Mouse (Mus musculus) heart, adult 2 months (tissue): ENCODE data around the gene Tmem186.

Experiments used
- CTCF ChIP-seq: fragments of 200-600 bp; IDR thresholded peaks from 2 replicates; pipeline ENCODE4 v1.8.1; 2022; ENCODE audit warnings: antibody characterized with exemption, mild to moderate bottlenecking, moderate library complexity
- EP300 ChIP-seq: fragments of 200-500 bp; IDR thresholded peaks from 2 replicates; pipeline ENCODE4 v1.6.1; 2011; ENCODE audit warnings: low read depth, low read length, control low read depth; ENCODE audit not compliant: insufficient read depth
- POLR2A ChIP-seq: fragments of 200-500 bp; IDR thresholded peaks from 2 replicates; pipeline ENCODE4 v1.6.1; 2011; ENCODE audit warnings: mild to moderate bottlenecking, low read depth, low read length, control low read depth; ENCODE audit not compliant: insufficient read depth

GRCm38 (mm10) chr16:8610397-8610796 lies 27.1 kb downstream of the Tmem186 start:
- no peak for TF ChIP-seq POLR2A
- TF ChIP-seq EP300, result no peak
- TF ChIP-seq CTCF, result no peak
